Mouse (Mus musculus): Measurements from ENCODE around the gene Map3k5. TPM values are rescaled to one million over a fixed set of nuclear protein-coding genes. Genes with fewer than 3 reads are reported as not detected.

Map3k5 gene
- polyA plus RNA-seq (2015; fragmentation: Nextera tagmentation; extraction: Ambion mirVana): 0.47 and 0.56 TPM in 2 replicates

DNA sequence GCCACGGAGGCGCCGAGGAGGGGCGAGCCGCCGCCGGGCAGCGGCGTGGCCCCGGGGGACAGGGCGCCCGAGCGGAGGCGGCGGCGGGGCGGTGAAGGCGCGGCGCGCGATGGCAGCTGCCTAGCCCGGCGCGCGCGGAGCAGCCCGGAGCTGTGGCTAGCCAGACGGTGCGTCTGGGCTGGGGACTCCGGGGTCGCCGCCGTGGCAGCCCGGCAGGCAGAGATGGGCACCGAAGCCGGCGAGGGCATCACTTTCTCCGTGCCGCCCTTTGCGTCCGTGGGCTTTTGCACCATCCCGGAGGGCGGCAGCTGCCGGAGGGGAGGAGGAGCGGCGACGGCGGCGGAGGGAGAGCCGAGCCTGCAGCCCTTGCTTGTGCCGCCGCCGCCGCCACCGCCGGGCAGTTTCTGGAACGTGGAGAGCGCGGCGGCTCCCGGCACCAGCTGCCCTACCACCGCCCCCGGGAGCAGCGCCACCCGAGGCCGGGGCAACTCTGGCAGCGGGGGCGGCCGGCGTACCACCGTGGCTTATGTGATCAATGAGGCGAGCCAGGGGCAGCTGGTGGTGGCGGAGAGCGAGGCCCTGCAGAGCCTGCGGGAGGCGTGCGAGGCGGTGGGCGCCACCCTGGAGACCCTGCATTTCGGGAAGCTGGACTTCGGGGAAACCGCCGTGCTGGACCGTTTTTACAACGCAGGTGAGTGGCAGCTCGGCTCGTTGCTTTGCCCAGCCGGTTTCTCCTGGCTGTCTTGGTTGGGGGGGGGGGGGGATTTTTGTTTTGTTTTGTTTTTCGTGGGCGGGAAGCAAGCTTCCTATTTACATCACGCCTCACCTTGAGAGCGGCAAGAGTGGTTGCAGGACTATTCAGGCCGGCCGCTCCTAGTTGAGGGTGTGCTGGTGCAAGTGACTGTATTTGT lies at the start of gene Map3k5:
Map3k5 (plus strand) TSS at position 89 of the 911 bp plus-strand sequence.

DNA sequence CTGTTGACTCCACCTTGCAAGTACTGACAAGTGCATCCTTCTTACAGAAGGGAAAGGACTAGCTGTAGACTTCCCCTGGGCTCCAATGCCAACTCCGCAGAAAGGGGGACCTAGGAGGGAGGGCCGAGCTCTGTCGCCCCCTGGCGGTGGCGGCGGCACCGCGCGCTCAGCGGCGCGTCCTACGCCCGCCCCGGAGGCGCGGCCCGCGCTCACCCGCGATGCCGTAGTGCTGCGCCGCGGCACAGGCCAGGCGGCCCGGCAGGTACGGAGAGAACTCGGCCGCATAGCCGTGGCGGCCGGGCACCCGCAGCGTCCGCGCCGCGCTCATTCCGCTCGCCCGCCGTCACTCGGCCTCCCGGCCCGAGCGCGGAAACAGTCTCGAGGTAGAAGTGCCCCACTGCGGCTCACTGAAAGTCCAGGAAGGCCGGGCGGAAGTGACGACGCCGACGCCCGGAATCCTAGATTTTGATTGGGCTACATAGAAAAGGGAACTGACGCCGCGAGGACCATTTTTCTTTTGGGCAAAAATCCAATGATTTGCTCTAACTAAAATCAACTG lies 26.9 kb upstream of the Map3k5 start, which contains the start of gene Pex7:
Pex7 (minus strand) TSS at position 444 of the 559 bp plus-strand sequence.

DNA sequence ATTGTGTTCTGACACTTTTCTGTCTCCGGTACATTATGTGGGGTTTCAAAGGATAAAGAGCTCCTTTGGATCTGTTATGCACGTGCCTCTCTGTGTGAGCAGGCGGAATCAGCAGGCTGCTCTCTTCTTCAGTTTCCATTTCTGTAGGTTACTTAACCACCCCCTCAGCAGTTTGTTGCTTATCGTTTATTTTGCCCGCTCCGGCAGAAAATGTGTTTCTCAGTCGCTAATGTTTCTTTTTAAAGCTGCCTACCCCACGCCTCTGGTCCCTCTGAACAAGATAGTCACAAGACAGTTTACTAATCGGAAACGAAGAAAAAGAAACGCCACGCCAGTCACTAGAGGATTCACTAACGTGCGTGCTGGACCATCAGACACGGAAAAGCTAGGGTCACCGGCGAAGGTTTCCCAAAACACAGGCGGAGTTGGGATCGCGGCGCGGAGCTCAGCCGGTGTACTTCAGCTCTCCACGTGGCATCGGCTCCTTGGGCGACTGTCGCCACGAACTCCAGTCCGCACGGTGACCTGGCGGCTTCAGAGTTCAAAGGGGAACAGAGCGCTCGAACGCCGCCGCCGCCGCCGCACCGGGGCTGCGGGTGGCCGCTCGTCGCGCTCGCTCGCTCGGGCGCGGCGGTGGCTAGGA lies 214.0 kb downstream of the Map3k5 start, which contains the start of gene Map7:
Map7 (plus strand) TSS at position 342 of the 643 bp plus-strand sequence.

Other genes with a start within 250 kb of the Map3k5 start
- gene Il20ra, start 221.9 kb upstream of the Map3k5 start, polyA plus RNA-seq (2015; fragmentation: Nextera tagmentation; extraction: Ambion mirVana): not detected in 2 replicates
- gene Slc35d3, start 83.0 kb upstream of the Map3k5 start, polyA plus RNA-seq (2015; fragmentation: Nextera tagmentation; extraction: Ambion mirVana): 0.24 and 0.31 TPM in 2 replicates
- gene Pex7, start 26.8 kb upstream of the Map3k5 start, polyA plus RNA-seq (2015; fragmentation: Nextera tagmentation; extraction: Ambion mirVana): 16.1 and 18.7 TPM in 2 replicates
- gene Map7, start 214.0 kb downstream of the Map3k5 start, polyA plus RNA-seq (2015; fragmentation: Nextera tagmentation; extraction: Ambion mirVana): 1.7 and 1.8 TPM in 2 replicates

Data from skeletal muscle tissue, postnatal 0 days (tissue).